Mouse (Mus musculus): ENCODE results near the gene Dbh.

- TF ChIP-seq POLR2A (IDR thresholded peaks at IDR 0.05; ENCODE audit: low read depth, low read length) (no peak), CTCF (IDR thresholded peaks at IDR 0.05; ENCODE audit: borderline replicate concordance, insufficient read depth, low read length) (no peak)
Measured at GRCm38 (mm10) chr2:27126496-27126895, 38.5 kb upstream of the Dbh start.
